27 mouse cellular contexts compared by ENCODE assay signal in genomic region chr8:94740591-94740990, GRCm38 (mm10). TPM values are rescaled to one million over a fixed set of nuclear protein-coding genes. Genes with fewer than 3 reads are reported as not detected.
DNase-seq lines count a peak whose midpoint lies in the region; ATAC-seq and TF ChIP-seq lines count a peak whose summit lies in the region.
"Had no signal": no experiment of that assay in that cellular context is flagged by ENCODE, and none has a peak within 500 bp of the region (broad histone marks: within the 10 kb centered on the region; RNA-seq: fewer than 3 reads in every experiment).

No protein-coding gene starts in this region.

- H3K4me2 ChIP-seq in intestine, embryonic 14.5 days (ENCODE audit: low read length): no peak overlapping the region
- no peak overlapping the region for H3K4me2 ChIP-seq in intestine, embryonic 15.5 days (replicated peaks)
- H3K4me2 ChIP-seq in lung, postnatal 0 days (replicated peaks; ENCODE audit: low read depth, low read length): no peak overlapping the region
- H3K4me2 ChIP-seq: embryonic facial prominence, embryonic 15.5 days; heart, embryonic 13.5 days; hindbrain, embryonic 12.5 days; midbrain, embryonic 13.5 days; stomach, embryonic 15.5 days had no signal

- TF ChIP-seq CTCF in lung, postnatal 0 days (IDR thresholded peaks at IDR 0.05): peak; percentile 3; the same call in 1 of the 2 replicates

- no peaks in the 10 kb centered on the region for H3K4me1 ChIP-seq in intestine, embryonic 14.5 days (replicated peaks; ENCODE audit: control insufficient read depth, insufficient read depth, low read length)
- H3K4me1 ChIP-seq in intestine, embryonic 15.5 days (replicated peaks): no peaks in the 10 kb centered on the region
- H3K4me1 ChIP-seq in lung, postnatal 0 days (ENCODE audit: insufficient read depth, low read depth, low read length): no peaks in the 10 kb centered on the region
- H3K4me1 ChIP-seq: embryonic facial prominence, embryonic 15.5 days; hindbrain, embryonic 12.5 days; midbrain, embryonic 13.5 days; stomach, embryonic 15.5 days had no signal

- H3K27me3 ChIP-seq in intestine, embryonic 14.5 days (replicated peaks; ENCODE audit: control insufficient read depth, insufficient read depth, low read length): no peaks in the 10 kb centered on the region
- no peaks in the 10 kb centered on the region for H3K27me3 ChIP-seq in intestine, embryonic 15.5 days (replicated peaks)
- H3K27me3 ChIP-seq in lung, postnatal 0 days (replicated peaks; ENCODE audit: insufficient read depth, low read length): no peaks in the 10 kb centered on the region
- no peaks in the 10 kb centered on the region for H3K27me3 ChIP-seq in splenic B cell, adult 2 months (ENCODE audit: control insufficient read depth, insufficient read depth, low read length, poor library complexity, severe bottlenecking)
- H3K27me3 ChIP-seq: embryonic facial prominence, embryonic 15.5 days; heart, embryonic 13.5 days; hindbrain, embryonic 12.5 days; midbrain, embryonic 13.5 days; stomach, embryonic 15.5 days had no signal

- no peak overlapping the region for H3K27ac ChIP-seq in intestine, embryonic 14.5 days (ENCODE audit: low read depth)
- H3K27ac ChIP-seq in intestine, embryonic 15.5 days: no peak overlapping the region
- no peak overlapping the region for H3K27ac ChIP-seq in lung, postnatal 0 days (ENCODE audit: low read length)
- H3K27ac ChIP-seq: embryonic facial prominence, embryonic 15.5 days; heart, embryonic 13.5 days; hindbrain, embryonic 12.5 days; left cerebral cortex, adult 2 months; midbrain, embryonic 13.5 days; stomach, embryonic 15.5 days had no signal

- no peak overlapping the region for H3K9ac ChIP-seq in intestine, embryonic 14.5 days (ENCODE audit: low read length)
- no peak overlapping the region for H3K9ac ChIP-seq in intestine, embryonic 15.5 days
- no peak overlapping the region for H3K9ac ChIP-seq in lung, postnatal 0 days (replicated peaks; ENCODE audit: low read depth)
- H3K9ac ChIP-seq: embryonic facial prominence, embryonic 15.5 days; heart, embryonic 13.5 days; hindbrain, embryonic 12.5 days; midbrain, embryonic 13.5 days; stomach, embryonic 15.5 days had no signal

- H3K4me3 ChIP-seq in intestine, embryonic 14.5 days (ENCODE audit: low read depth, low read length): no peak overlapping the region
- no peak overlapping the region for H3K4me3 ChIP-seq in intestine, embryonic 15.5 days (replicated peaks)
- no peak overlapping the region for H3K4me3 ChIP-seq in lung, postnatal 0 days (ENCODE audit: low read depth, low read length)
- H3K4me3 ChIP-seq: embryonic facial prominence, embryonic 15.5 days; heart, embryonic 13.5 days; hindbrain, embryonic 12.5 days; left cerebral cortex, adult 2 months; megakaryocyte, embryonic 14.5 days; midbrain, embryonic 13.5 days; stomach, embryonic 15.5 days had no signal

- WGBS in intestine, embryonic 14.5 days: 82% methylated on average over 3 of the region's 3 CpGs
- WGBS in intestine, embryonic 15.5 days: 86% methylated on average over 3 of the region's 3 CpGs
- 88% methylated on average over 3 of the region's 3 CpGs for WGBS in lung, postnatal 0 days

- no peak for TF ChIP-seq EP300 in lung, postnatal 0 days (IDR thresholded peaks at IDR 0.05)

- DNase-seq in intestine, embryonic 14.5 days (ENCODE audit: low spot score): peak; percentile 44
- DNase-seq in lung, postnatal 0 days (ENCODE audit: low spot score): no peak
- no peak for DNase-seq in lung, postnatal 10 days
- peak; percentile 33 for DNase-seq in ES-CJ7 (ENCODE audit: low read depth, low spot score)
- DNase-seq in splenic B cell, adult 2 months (ENCODE audit: low read depth, low spot score): peak; percentile 18
- no peak for DNase-seq in layer of hippocampus, postnatal 36 days
- DNase-seq: adrenal gland, postnatal 25 days; cerebellum, adult 8-10 months; gastrocnemius, postnatal 10 days; heart, postnatal 14 days; layer of hippocampus, adult 9-11 months; lung, postnatal 36 days; right cerebral cortex, postnatal 14 days had no signal

- ATAC-seq in intestine, embryonic 14.5 days (replicated peaks; ENCODE audit: low FRiP score, low TSS enrichment, low read depth): no peak
- ATAC-seq in intestine, embryonic 15.5 days: no peak
- no peak for ATAC-seq in lung, postnatal 0 days
- ATAC-seq in inflammation-experienced regulatory T-cells, adult 6 months: no peak
- ATAC-seq: forebrain, embryonic 16.5 days; midbrain, embryonic 13.5 days had no signal

- H3K36me3 ChIP-seq in intestine, embryonic 14.5 days (ENCODE audit: control insufficient read depth, insufficient read depth, low read length): no peaks in the 10 kb centered on the region
- H3K36me3 ChIP-seq in intestine, embryonic 15.5 days: no peaks in the 10 kb centered on the region
- H3K36me3 ChIP-seq in lung, postnatal 0 days (ENCODE audit: insufficient read depth, low read length): no peaks in the 10 kb centered on the region
- H3K36me3 ChIP-seq in splenic B cell, adult 2 months (ENCODE audit: control insufficient read depth, insufficient read depth, low read length, poor library complexity, severe bottlenecking): no peaks in the 10 kb centered on the region
- H3K36me3 ChIP-seq: embryonic facial prominence, embryonic 15.5 days; heart, embryonic 13.5 days; hindbrain, embryonic 12.5 days; midbrain, embryonic 13.5 days; stomach, embryonic 15.5 days had no signal

- peaks cover 4% of the 10 kb centered on the region; the same call in 1 of the 2 replicates for H3K9me3 ChIP-seq in intestine, embryonic 14.5 days (ENCODE audit: control insufficient read depth, low read length)
- H3K9me3 ChIP-seq in intestine, embryonic 15.5 days: no peaks in the 10 kb centered on the region
- H3K9me3 ChIP-seq in lung, postnatal 0 days (ENCODE audit: low read length): no peaks in the 10 kb centered on the region
- H3K9me3 ChIP-seq: embryonic facial prominence, embryonic 15.5 days; hindbrain, embryonic 12.5 days; midbrain, embryonic 13.5 days; stomach, embryonic 15.5 days had no signal

RNA-seq across cellular contexts. Expression of gene Ccl22, which starts 4.8 kb away (rescaled TPM):
- polyA plus RNA-seq in intestine, embryonic 14.5 days (2014; fragmentation: Nextera tagmentation; extraction: Ambion mirVana): not detected in 2 replicates
- polyA plus RNA-seq in intestine, embryonic 15.5 days (2015; fragmentation: Nextera tagmentation; extraction: Ambion mirVana): not detected in 2 replicates
- polyA plus RNA-seq in lung, postnatal 0 days (2015; fragmentation: Nextera tagmentation; extraction: Ambion mirVana): 0.45 TPM in 2 replicates
- polyA plus RNA-seq in inflammation-experienced regulatory T-cells, adult 6 months (2017; shearing (Covaris generic)): not detected
- total RNA-seq in layer of hippocampus, postnatal 36 days (2021): not detected
- total RNA-seq: adrenal gland, postnatal 25 days; gastrocnemius, postnatal 10 days; granulocyte monocyte progenitor cell, adult 5-6 weeks; neutrophil, adult 5-6 weeks had no signal
- polyA plus RNA-seq: embryonic facial prominence, embryonic 15.5 days; forebrain, embryonic 16.5 days; heart, embryonic 13.5 days; hindbrain, embryonic 12.5 days; kidney, embryonic 14.5 days; midbrain, embryonic 13.5 days; stomach, embryonic 15.5 days had no signal

RNA-seq across cellular contexts. Expression of gene Cx3cl1, which starts 31.2 kb away (rescaled TPM):
- 7.2 and 10.8 TPM in 2 replicates for polyA plus RNA-seq in intestine, embryonic 14.5 days (2014; fragmentation: Nextera tagmentation; extraction: Ambion mirVana)
- polyA plus RNA-seq in intestine, embryonic 15.5 days (2015; fragmentation: Nextera tagmentation; extraction: Ambion mirVana): 23.0 and 24.3 TPM in 2 replicates
- polyA plus RNA-seq in lung, postnatal 0 days (2015; fragmentation: Nextera tagmentation; extraction: Ambion mirVana): 8.3 and 10.7 TPM in 2 replicates
- polyA plus RNA-seq in inflammation-experienced regulatory T-cells, adult 6 months (2017; shearing (Covaris generic)): under 1 TPM in 1 of 3 experiments, not detected in 2; 0.38 TPM
- total RNA-seq in layer of hippocampus, postnatal 36 days (2021): 100 to 1,000 TPM; 425 TPM
- total RNA-seq: monocyte, adult 5-6 weeks; neutrophil, adult 5-6 weeks had no signal

RNA-seq across cellular contexts. Expression of gene Pllp, which starts 44.5 kb away (rescaled TPM):
- 41.0 and 45.1 TPM in 2 replicates for polyA plus RNA-seq in intestine, embryonic 14.5 days (2014; fragmentation: Nextera tagmentation; extraction: Ambion mirVana)
- 42.1 and 47.0 TPM in 2 replicates for polyA plus RNA-seq in intestine, embryonic 15.5 days (2015; fragmentation: Nextera tagmentation; extraction: Ambion mirVana)
- 22.8 and 29.1 TPM in 2 replicates for polyA plus RNA-seq in lung, postnatal 0 days (2015; fragmentation: Nextera tagmentation; extraction: Ambion mirVana)
- polyA plus RNA-seq in inflammation-experienced regulatory T-cells, adult 6 months (2017; shearing (Covaris generic)): 1 to 10 TPM in 1 of 3 experiments, not detected in 2; 1.0 TPM
- 10 to 100 TPM; 41.5 to 47.1 TPM for total RNA-seq in layer of hippocampus, postnatal 36 days (2021)
- total RNA-seq: granulocyte monocyte progenitor cell, adult 5-6 weeks; monocyte, adult 5-6 weeks had no signal

Comparison
In these comparisons a context has a peak if more than half of its experiments do, and no peak if none do; other contexts are left out.
1. DNase-seq: peak in intestine, embryonic 14.5 days (single experiment), ES-CJ7 (single experiment) and splenic B cell, adult 2 months (single experiment); none in lung, postnatal 0 days (single experiment), lung, postnatal 10 days (single experiment) and layer of hippocampus, postnatal 36 days (0 of 2).
2. RNA of gene Pllp, which starts 44.5 kb away (polyA plus RNA-seq): 41.0 to 45.1 TPM in intestine, embryonic 14.5 days, 42.1 to 47.0 TPM in intestine, embryonic 15.5 days and 22.8 to 29.1 TPM in lung, postnatal 0 days; 1.0 TPM in inflammation-experienced regulatory T-cells, adult 6 months; every median in the first group is over 10 times any median in the second.